17 mouse cellular contexts compared by ENCODE assay signal in genomic region chr1:62631511-62632305, GRCm38 (mm10).
A peak's percentile ranks its signal among the peaks of the same experiment; 100 is the strongest.
DNase-seq lines count a peak whose midpoint lies in the region; ATAC-seq and TF ChIP-seq lines count a peak whose summit lies in the region.
"Had no signal": no experiment of that assay in that cellular context is flagged by ENCODE, and none has a peak within 500 bp of the region (broad histone marks: within the 10 kb centered on the region; RNA-seq: fewer than 3 reads in every experiment).

No protein-coding gene starts in this region.

- no peaks in the 10 kb centered on the region for H3K36me3 ChIP-seq in kidney, postnatal 0 days (ENCODE audit: insufficient read depth, low read length)
- no peaks in the 10 kb centered on the region for H3K36me3 ChIP-seq in kidney, embryonic 16.5 days (ENCODE audit: insufficient read depth, low read length)
- H3K36me3 ChIP-seq in embryonic facial prominence, embryonic 13.5 days: no peaks in the 10 kb centered on the region
- no peaks in the 10 kb centered on the region for H3K36me3 ChIP-seq in limb, embryonic 14.5 days (ENCODE audit: control insufficient read depth, insufficient read depth, low read length)
- H3K36me3 ChIP-seq: forebrain, embryonic 10.5 days; hindbrain, embryonic 15.5 days; liver, embryonic 13.5 days had no signal

- no peaks in the 10 kb centered on the region for H3K9me3 ChIP-seq in kidney, postnatal 0 days (replicated peaks; ENCODE audit: low read length)
- no peaks in the 10 kb centered on the region for H3K9me3 ChIP-seq in kidney, embryonic 16.5 days (ENCODE audit: low read length)
- H3K9me3 ChIP-seq in embryonic facial prominence, embryonic 13.5 days: no peaks in the 10 kb centered on the region
- H3K9me3 ChIP-seq in limb, embryonic 14.5 days (ENCODE audit: control insufficient read depth, low read length): no peaks in the 10 kb centered on the region
- H3K9me3 ChIP-seq: forebrain, embryonic 10.5 days; hindbrain, embryonic 15.5 days; liver, embryonic 13.5 days; megakaryocyte, embryonic 14.5 days had no signal

- no peak overlapping the region for H3K9ac ChIP-seq in kidney, postnatal 0 days (ENCODE audit: low read depth, low read length)
- no peak overlapping the region for H3K9ac ChIP-seq in kidney, embryonic 16.5 days (replicated peaks; ENCODE audit: low read length)
- H3K9ac ChIP-seq in embryonic facial prominence, embryonic 13.5 days: no peak overlapping the region
- no peak overlapping the region for H3K9ac ChIP-seq in limb, embryonic 14.5 days (ENCODE audit: low read depth, low read length, severe bottlenecking)
- H3K9ac ChIP-seq: hindbrain, embryonic 15.5 days; liver, embryonic 13.5 days had no signal

- no peaks in the 10 kb centered on the region for H3K27me3 ChIP-seq in kidney, postnatal 0 days (ENCODE audit: insufficient read depth, low read length)
- H3K27me3 ChIP-seq in kidney, embryonic 16.5 days (ENCODE audit: insufficient read depth, low read length): no peaks in the 10 kb centered on the region
- no peaks in the 10 kb centered on the region for H3K27me3 ChIP-seq in embryonic facial prominence, embryonic 13.5 days
- no peaks in the 10 kb centered on the region; the same call in 1 of the 2 replicates for H3K27me3 ChIP-seq in limb, embryonic 14.5 days (ENCODE audit: control insufficient read depth, insufficient read depth, low read length)
- H3K27me3 ChIP-seq: hindbrain, embryonic 15.5 days; liver, embryonic 13.5 days; megakaryocyte, embryonic 14.5 days had no signal

- no peak overlapping the region for H3K4me2 ChIP-seq in kidney, postnatal 0 days (ENCODE audit: low read length)
- H3K4me2 ChIP-seq in kidney, embryonic 16.5 days (replicated peaks; ENCODE audit: low read depth, low read length): no peak overlapping the region
- H3K4me2 ChIP-seq in embryonic facial prominence, embryonic 13.5 days: no peak overlapping the region
- H3K4me2 ChIP-seq in limb, embryonic 14.5 days (replicated peaks; ENCODE audit: low read depth, low read length, severe bottlenecking): no peak overlapping the region
- H3K4me2 ChIP-seq: hindbrain, embryonic 15.5 days; liver, embryonic 13.5 days had no signal

- H3K27ac ChIP-seq in kidney, postnatal 0 days: no peak overlapping the region
- no peak overlapping the region for H3K27ac ChIP-seq in kidney, embryonic 16.5 days (ENCODE audit: low read length)
- H3K27ac ChIP-seq in embryonic facial prominence, embryonic 13.5 days: peak overlapping the region; percentile 57
- no peak overlapping the region for H3K27ac ChIP-seq in limb, embryonic 14.5 days (replicated peaks; ENCODE audit: low read depth, low read length)
- H3K27ac ChIP-seq: forebrain, embryonic 10.5 days; hindbrain, embryonic 15.5 days; liver, embryonic 13.5 days had no signal

- TF ChIP-seq CTCF in kidney, postnatal 0 days (IDR thresholded peaks at IDR 0.05; ENCODE audit: low read depth): no peak

- no peak overlapping the region for H3K4me3 ChIP-seq in kidney, postnatal 0 days (replicated peaks; ENCODE audit: low read depth, low read length)
- no peak overlapping the region for H3K4me3 ChIP-seq in kidney, embryonic 16.5 days (ENCODE audit: low read length)
- no peak overlapping the region for H3K4me3 ChIP-seq in embryonic facial prominence, embryonic 13.5 days
- H3K4me3 ChIP-seq in limb, embryonic 14.5 days (replicated peaks; ENCODE audit: low read length): no peak overlapping the region
- H3K4me3 ChIP-seq: forebrain, embryonic 10.5 days; hindbrain, embryonic 15.5 days; liver, embryonic 13.5 days; megakaryocyte, embryonic 14.5 days had no signal

- no peak for ATAC-seq in kidney, postnatal 0 days (replicated peaks; ENCODE audit: low FRiP score, low read depth)
- ATAC-seq in kidney, embryonic 16.5 days (ENCODE audit: low FRiP score, low TSS enrichment): no peak
- ATAC-seq in embryonic facial prominence, embryonic 13.5 days (ENCODE audit: insufficient number of reproducible peaks, insufficient read depth, low FRiP score, low TSS enrichment, low read depth): no peak
- no peak for ATAC-seq in limb, embryonic 14.5 days (ENCODE audit: low FRiP score, low read depth)
- ATAC-seq: lung, postnatal 0 days had no signal

- DNase-seq in kidney, postnatal 0 days (ENCODE audit: low spot score): peak; percentile 10
- DNase-seq in embryo, embryonic 11 days: peak; percentile 45
- peak; percentile 50 for DNase-seq in limb, embryonic 14.5 days (ENCODE audit: low spot score)
- DNase-seq in ovary, adult 18-20 months (ENCODE audit: low spot score): no peak
- DNase-seq in adrenal gland, postnatal 36 days: no peak
- DNase-seq: cerebellum, adult 9-11 months; gastrocnemius, postnatal 14 days; kidney, adult 11 months; kidney, postnatal 14 days; layer of hippocampus, adult 9-11 months; liver, embryonic 13.5 days had no signal

- 60% methylated on average over 10 of the region's 10 CpGs for WGBS in kidney, postnatal 0 days
- 60% methylated on average over 10 of the region's 10 CpGs for WGBS in kidney, embryonic 16.5 days
- WGBS in embryonic facial prominence, embryonic 13.5 days: 33% methylated on average over 10 of the region's 10 CpGs
- WGBS in limb, embryonic 14.5 days: 38% methylated on average over 10 of the region's 10 CpGs

- 0 out of 2 replicates have a peak, but pooled peaks cover 7% of the 10 kb centered on the region for H3K4me1 ChIP-seq in kidney, postnatal 0 days (replicated peaks; ENCODE audit: insufficient read depth, low read length)
- peaks cover 12% of the 10 kb centered on the region for H3K4me1 ChIP-seq in kidney, embryonic 16.5 days (ENCODE audit: insufficient read depth, low read length)
- peaks cover 34% of the 10 kb centered on the region for H3K4me1 ChIP-seq in embryonic facial prominence, embryonic 13.5 days
- H3K4me1 ChIP-seq in limb, embryonic 14.5 days (ENCODE audit: control insufficient read depth, insufficient read depth, low read length): peaks cover 35% of the 10 kb centered on the region
- H3K4me1 ChIP-seq: liver, embryonic 13.5 days; megakaryocyte, embryonic 14.5 days had no signal

- TF ChIP-seq POLR2A in limb, embryonic 14.5 days (IDR thresholded peaks at IDR 0.05; ENCODE audit: borderline replicate concordance, extremely low read depth, insufficient read depth, insufficient read length): no peak

Comparison
In these comparisons a context has a peak if more than half of its experiments do, and no peak if none do; other contexts are left out.
1. DNase-seq: peak in kidney, postnatal 0 days (single experiment), embryo, embryonic 11 days (single experiment) and limb, embryonic 14.5 days (single experiment); none in ovary, adult 18-20 months (single experiment) and adrenal gland, postnatal 36 days (0 of 2).